Mouse (Mus musculus) cerebellum, postnatal 14 days (tissue): Measurements from ENCODE around the gene Rab2b.
"Not testable (repeated sequence)": the region's sequence is repeated elsewhere in the genome, so short reads cannot be mapped to it uniquely, and the experiment has no call there.

Source experiments
- DNase-seq, 2 experiments: peaks; one replicate each; pipeline ENCODE4 v3.0.0; 2021; ENCODE audit warnings: mixed read lengths in 2 of 2

Gene Rab2b

GRCm38 (mm10) chr14:52278932-52279746, at the start of gene Rab2b, which contains the start of gene Tox4:
Rab2b (minus strand) TSS chr14:52279545.
Tox4 (plus strand) TSS chr14:52279146.
- DNase-seq = peak; percentile 99

GRCm38 (mm10) chr14:52327910-52328812, 48.8 kb upstream of the Rab2b start, which contains the start of gene Sall2:
Sall2 (minus strand) TSS chr14:52328762.
- peak in 1 of 2 experiments; percentile 14 for DNase-seq

GRCm38 (mm10) chr14:52327375-52327901, 48.1 kb upstream of the Rab2b start:
- no peak for DNase-seq

- no peak for DNase-seq
Observed at GRCm38 (mm10) chr14:52325890-52326289, 46.5 kb upstream of the Rab2b start.

GRCm38 (mm10) chr14:52319361-52319760, 40.0 kb upstream of the Rab2b start:
- no peak for DNase-seq

- DNase-seq = peak; percentile 57 to 67
Observed at GRCm38 (mm10) chr14:52316441-52317225, 37.3 kb upstream of the Rab2b start.

GRCm38 (mm10) chr14:52315792-52316440, 36.6 kb upstream of the Rab2b start:
- peak; percentile 81 to 83 for DNase-seq

GRCm38 (mm10) chr14:52315283-52315780, 36.0 kb upstream of the Rab2b start:
- DNase-seq = no peak

- DNase-seq = peak in 1 of 2 experiments; percentile 22
Observed at GRCm38 (mm10) chr14:52314808-52315150, 35.4 kb upstream of the Rab2b start.

GRCm38 (mm10) chr14:52313931-52314807, 34.8 kb upstream of the Rab2b start:
- DNase-seq = no peak

GRCm38 (mm10) chr14:52310906-52311305, 31.6 kb upstream of the Rab2b start:
- DNase-seq = no peak

- peak; percentile 33 to 53 for DNase-seq
Observed at GRCm38 (mm10) chr14:52310343-52310742, 31.0 kb upstream of the Rab2b start.

GRCm38 (mm10) chr14:52306100-52306499, 26.8 kb upstream of the Rab2b start:
- no peak for DNase-seq

GRCm38 (mm10) chr14:52304644-52305271, 25.4 kb upstream of the Rab2b start, which contains the start of gene Mettl3:
Mettl3 (minus strand) TSS chr14:52305128.
- DNase-seq = peak; percentile 92 to 94

- DNase-seq = not testable (repeated sequence)
Observed at GRCm38 (mm10) chr14:52303517-52303916, 24.2 kb upstream of the Rab2b start.

GRCm38 (mm10) chr14:52295558-52296264, 16.4 kb upstream of the Rab2b start:
- DNase-seq = no peak

GRCm38 (mm10) chr14:52284191-52284590, 4.8 kb upstream of the Rab2b start:
- no peak for DNase-seq

GRCm38 (mm10) chr14:52283629-52284028, 4.3 kb upstream of the Rab2b start:
- DNase-seq = no peak

- DNase-seq = no peak
Observed at GRCm38 (mm10) chr14:52279747-52280120, 389 bp upstream of the Rab2b start.
